Mouse (Mus musculus) common myeloid progenitor, adult 5-6 weeks (primary cell): ENCODE results near the gene Mipep. TPM values are rescaled to one million over a fixed set of nuclear protein-coding genes. Genes with fewer than 3 reads are reported as not detected.
A peak's percentile ranks its signal among the peaks of the same experiment; 100 is the strongest.

Experiments used
- ATAC-seq: replicated peaks from 2 replicates; pipeline ENCODE4 v1.8.0; 2016; ENCODE audit warnings: low read depth, mild to moderate bottlenecking, moderate TSS enrichment, inconsistent platforms; ENCODE audit not compliant: poor library complexity, severe bottlenecking
- total RNA-seq: library from RNA; stranded (forward); fragments of 200-1000, 187-1606 nt; gene quantifications from 2 replicates; pipeline ENCODE4 v1.2.3, GENCODE M21; 2017

Mipep gene
- total RNA-seq, 1 experiment from 2014 or later: 21.7 TPM

DNA sequence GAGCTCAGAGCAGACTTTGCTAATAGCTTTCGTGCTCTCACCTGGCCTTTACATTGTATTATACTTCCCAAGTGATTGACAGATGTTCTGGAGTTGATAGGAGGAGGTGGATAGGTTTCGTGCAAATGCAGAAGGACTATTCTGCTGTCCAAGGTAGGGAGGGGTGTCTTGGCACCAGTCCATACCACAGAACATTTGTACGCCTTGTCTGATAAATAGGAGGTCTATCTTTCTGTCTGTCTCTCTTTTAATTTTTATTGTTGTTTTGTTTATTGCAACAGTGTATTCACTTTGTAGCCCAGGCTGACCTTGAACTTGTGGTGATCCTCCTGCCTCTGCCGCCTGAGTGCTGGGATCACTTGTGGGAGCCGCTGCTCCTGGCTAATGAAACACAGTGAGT is 13.2 kb downstream of the Mipep start:
- ATAC-seq: no peak

DNA sequence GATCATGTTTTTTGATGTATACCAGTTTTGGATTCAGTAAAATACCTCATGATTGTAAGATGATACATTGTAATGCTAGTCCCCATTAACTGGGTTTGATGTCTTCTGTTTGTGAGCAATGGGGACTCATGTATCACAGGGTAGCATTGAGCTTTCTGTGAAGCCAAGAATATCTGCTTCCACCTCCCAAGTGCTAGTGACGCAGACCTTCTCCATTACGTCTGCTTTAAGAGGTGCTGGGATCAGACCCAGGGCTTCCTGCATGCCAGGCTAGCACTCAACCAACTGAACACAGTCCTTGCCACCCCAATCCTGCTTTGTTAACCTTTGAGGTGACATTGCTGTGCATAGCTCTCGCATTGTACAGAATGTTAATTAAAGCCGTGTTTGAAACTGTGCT is 14.3 kb downstream of the Mipep start:
- no peak for ATAC-seq

DNA sequence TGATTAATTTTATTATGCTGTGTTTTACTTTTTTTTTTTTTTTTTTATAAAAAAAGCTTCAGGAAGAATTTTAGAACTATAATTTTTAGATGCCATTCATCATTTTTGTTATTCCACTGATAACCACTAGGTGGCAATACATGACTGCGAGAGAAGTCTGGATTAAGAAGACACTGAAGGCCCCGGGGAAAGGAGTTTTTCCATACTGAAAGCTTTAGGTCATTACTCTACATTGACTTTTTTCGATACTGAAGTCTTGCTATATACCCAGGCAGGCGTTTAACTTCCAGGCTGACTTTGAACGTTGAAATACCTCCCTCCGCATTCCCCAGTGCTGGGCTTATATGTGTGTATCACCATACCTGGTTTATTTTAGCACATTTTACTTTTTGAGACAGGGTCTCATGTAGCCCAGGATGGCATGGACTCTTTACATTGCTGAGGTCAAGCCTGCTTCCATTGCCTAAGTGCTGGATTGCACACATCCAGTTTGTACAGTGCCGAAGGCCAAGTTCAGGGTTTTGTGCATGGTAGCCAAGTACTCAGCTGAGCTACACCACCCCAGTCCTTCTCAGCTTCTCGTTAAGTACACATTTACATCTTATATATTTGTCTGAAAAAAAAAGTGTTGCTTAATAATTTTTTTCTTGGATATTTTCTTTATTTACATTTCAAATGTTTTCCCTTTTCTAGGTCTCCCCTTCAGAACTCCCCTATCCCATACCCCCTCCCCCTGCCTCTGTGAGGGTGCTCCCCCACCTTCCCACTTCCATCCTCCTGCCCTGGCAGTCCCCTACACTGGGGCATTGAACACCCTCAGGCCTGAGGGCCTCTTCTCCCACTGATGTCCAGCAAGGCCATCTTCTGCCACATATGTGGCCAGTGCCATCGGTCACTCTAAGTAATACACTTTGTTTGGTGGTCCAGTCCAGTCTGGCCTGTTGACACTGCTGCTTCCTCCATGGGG is 15.7 kb downstream of the Mipep start:
- ATAC-seq: peak; percentile 63

DNA sequence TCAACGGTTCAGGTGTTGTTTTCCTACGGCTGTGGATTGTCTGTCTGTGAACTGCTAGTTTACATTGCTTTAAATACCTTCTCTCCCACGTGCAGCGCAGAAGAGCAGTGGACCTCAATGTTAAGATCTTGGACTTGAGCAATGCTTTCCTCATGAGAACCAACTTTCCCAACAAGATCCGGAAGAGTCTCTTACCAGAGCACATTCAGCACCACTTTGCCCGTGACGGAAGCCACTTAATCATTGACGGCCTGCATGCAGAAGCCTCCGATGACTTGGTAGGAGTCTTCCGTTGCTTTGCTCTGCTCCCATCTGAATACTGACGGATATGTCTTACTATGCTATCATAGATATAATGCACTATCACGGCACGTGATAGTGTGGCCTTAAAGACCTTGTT is 17.7 kb downstream of the Mipep start:
- no peak for ATAC-seq

DNA sequence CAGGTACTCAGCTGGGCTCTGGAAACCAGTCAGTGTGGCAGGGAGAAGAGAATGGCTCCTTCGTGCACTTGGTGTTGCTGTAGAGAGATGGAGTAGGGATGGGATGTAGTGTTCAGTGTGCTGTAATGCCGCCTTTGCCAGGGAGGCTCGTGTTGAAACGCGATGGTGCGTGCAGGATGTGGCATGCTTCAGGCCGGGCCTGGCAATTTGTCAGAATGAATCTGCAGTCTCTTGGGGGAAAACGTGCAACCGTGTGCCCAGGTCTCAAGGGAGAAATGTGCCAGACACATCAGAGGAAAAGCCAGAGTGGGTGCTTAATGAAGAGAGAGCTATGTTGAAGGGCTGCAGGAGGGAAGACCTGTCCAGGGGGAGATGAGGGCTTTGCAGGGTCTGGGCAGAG is 20.6 kb downstream of the Mipep start:
- ATAC-seq: no peak

DNA sequence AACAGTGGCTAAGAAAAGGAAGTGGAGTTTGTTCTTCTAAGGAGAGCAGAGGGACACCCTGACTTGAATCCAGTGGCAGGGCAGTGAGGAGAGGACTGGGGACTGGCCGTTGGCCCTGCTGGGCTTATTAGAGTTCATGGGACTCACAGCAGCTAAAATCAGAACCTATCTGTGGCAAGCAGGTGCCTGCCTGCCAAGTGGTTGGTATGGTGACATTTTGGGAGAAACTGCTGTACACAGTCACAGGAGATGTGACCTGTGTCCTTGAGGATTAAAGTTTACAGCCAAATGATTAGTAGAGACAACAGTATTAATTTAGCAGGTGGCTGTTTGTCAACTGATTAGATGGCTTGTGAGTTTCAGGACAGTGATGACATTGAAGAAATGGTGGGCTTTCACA is 21.5 kb downstream of the Mipep start:
- ATAC-seq: no peak

DNA sequence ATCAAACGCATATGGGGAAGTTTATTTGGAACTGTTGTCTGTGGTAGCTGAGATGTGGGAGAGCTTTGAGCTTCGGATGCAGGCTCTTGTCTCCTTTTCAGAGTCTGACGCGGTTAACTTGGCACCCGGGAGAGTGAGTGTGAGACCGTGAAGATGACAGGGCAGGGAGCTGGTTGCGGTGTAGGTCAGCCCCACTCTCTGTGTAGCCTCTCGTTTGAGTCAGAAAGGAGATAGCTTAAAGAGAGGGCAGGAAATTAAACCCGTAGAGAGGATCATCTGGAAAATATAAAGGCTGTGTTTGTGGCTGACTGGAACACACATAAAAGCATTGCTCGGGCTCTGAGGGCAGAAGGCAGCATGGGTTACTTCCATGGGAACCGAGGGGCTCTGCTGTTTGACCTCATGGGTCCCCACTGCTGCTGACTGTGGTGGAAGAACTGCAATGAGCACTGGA is 22.5 kb downstream of the Mipep start:
- ATAC-seq: no peak

DNA sequence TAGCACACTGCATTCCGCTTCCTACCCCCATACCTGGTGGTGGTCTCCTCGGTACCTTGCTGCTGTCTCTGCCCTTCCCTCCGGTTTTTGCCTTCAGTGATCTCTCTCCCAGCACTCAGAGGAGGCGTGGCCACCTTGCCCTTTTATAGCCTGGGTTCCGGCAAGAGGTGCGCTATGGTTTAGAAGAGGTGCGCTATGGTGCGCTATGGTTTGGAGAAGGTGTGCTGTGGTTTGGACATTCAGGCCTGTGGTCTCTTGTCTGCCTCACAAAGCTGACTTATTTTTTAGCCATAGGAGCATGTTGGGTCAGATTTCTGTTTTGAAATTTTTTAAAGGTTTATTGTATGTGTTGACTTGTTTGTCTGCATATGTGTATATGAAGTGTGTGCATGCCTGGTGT is 25.5 kb downstream of the Mipep start:
- no peak for ATAC-seq

DNA sequence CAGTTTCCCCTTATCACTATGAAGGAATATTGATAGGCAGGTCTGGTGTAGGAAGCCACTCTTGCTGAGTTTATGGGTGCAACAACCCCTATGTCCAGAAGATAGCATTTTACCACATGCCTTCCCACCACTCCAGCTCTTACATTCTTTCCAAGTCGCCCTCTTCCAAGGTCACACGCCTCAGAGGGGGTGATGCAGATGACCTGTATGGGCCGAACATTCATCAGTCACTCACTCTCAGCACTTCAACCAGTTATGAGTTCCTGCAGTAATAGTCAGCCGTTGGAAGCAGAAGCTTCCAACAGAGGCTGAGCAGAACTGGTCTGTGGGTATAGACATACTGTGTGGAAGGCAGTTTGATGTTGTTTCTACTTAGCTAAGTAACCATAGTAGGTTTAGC is 27.2 kb downstream of the Mipep start:
- no peak for ATAC-seq

DNA sequence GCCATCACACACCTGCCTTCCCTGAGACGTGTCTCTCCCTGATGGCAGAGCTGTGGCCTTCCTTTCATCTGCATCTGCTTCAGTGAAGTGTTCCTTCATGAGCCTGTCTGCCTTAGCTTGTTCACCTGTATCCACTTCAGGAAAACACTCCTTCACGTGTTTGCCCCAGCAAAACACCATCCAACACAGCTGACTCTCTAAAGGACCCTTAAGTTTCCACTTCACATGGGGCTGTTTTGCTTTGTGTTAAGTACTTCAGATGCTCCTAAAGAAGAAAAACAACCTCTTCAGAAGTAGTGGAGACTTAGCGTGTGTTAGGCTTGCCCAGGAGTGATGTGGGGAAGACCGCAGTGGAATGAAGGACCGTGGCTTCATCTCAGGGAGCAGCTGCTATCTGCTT is 30.7 kb downstream of the Mipep start:
- ATAC-seq: no peak

DNA sequence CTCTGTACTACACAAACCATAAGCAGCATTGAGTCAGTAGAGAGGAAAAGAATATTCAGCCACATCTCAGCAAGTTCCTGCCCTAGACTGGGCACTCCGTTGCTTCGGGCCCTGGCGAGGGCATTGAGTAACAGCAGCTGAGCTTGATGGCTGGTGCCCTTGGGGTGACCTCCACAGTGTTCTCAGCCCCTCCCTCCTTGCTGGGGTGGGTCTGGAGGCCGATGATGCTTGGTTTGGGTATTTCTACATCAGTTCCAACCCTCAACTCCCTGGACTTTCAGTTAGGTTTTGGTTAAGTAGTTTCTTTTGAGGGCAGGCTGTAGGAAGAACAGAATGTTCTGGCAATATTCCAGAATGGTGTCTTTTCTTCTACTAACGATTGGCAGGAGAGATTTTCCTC is 33.7 kb downstream of the Mipep start:
- ATAC-seq: no peak

DNA sequence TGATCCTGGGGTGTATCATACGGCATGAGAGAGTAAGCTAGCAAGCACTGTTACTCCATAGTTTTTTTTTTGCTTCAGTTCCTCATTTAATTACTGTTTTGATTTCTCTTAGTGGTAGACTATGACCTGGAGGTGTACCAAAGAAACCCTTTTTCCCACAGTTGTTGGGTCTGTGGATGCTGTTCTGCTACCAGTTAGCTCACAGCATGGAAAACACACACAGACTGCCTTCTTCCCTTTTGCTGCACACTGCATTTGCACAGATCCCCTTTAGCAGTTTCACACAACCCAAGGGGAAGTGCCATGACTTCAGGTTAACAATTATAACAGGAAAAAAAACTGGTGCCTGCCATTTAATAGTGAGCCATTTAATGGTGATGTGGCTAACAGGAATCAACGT is 45.7 kb downstream of the Mipep start:
- 0 out of 2 replicates have a peak, but pooled peaks have one; percentile 3 for ATAC-seq

DNA sequence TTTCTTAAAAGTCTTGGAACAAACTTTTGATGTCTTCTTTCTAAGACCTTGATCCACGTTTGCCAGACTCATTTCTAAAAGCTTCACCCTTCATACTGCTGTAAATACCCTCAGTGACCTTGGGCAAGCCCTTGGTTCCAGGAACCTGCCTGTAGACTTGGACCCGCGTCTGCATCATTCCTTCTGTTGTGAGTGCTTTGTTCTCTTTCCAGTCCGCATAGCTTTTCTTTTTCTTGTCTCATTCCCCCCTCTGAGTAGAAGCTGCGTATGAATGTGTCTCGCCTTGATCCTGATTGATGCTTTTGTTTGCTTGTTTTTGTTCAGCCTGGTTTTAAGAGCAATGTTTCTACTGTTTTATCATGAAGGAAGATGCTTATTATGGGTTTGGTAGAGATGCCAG is 52.3 kb downstream of the Mipep start:
- no peak for ATAC-seq

DNA sequence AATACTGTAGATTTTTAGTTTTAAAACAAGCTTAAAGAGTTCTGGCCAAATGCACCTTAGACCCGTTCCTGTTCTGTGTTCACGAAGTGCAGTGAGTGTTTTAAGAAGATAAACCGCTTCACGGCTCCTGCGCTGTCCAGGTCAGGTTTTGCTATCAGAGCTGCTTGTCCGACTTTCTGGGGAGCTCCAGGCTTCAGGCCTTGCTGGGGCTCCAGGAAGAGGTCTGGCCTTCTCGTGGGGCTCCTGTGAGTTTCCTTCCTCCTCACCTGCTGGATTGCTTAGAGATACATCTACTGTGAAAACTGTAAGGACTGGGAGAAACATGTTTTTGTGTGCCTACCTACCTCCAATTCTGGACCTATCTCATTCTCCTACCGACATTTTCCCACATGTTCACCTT is 55.3 kb downstream of the Mipep start:
- ATAC-seq: no peak

DNA sequence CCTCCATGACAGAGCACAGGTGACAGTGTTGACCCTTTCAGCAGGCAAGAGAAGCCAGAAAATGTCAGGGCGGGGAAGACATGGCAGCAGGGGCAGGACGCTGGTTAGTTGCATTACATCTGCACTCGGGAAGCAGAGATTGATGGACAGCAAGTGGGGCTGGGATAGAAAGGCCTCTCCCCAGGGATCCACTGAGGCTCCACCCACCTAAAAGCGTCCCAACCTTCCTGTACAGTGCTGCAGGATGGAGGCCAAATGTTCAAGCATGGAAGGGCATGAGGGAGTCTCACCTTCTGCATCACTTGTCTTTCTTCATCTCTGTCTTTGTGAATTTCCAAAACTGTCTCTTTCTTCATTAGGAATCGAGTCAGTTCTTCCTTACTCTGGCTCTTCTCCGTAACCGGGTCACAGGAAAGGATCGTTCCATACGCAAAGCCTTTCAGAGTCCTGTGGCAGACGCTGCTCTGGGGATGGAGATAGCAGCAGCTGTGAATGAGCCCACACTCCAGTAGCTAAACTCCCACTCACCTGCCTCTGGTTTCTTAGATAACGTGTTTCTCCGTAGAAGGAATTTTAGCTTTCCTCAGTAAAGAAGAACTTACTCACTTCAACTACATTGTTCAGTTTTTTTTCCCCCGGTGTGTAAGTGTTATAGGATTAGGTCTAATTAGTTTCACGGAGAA is 57.7 kb downstream of the Mipep start:
- ATAC-seq: no peak

DNA sequence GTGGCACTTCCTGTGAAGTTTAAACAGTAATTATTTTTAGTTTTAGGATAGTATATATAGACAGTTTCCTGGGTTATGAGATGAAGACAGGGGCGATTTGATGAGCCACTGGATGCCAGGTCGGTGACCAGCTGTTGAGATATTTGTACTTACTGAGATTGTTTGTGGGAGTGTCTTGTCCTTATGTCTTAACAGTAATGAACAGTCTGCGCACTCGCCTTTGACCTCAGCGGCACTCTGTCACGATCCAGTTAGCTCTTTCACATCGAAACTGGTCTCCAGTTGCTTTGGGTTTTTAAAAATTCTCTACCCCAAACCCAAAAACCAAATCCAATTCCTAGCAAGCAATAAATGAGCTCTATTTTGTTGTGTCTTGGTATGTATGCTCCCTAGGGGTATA is 59.2 kb downstream of the Mipep start:
- no peak for ATAC-seq

DNA sequence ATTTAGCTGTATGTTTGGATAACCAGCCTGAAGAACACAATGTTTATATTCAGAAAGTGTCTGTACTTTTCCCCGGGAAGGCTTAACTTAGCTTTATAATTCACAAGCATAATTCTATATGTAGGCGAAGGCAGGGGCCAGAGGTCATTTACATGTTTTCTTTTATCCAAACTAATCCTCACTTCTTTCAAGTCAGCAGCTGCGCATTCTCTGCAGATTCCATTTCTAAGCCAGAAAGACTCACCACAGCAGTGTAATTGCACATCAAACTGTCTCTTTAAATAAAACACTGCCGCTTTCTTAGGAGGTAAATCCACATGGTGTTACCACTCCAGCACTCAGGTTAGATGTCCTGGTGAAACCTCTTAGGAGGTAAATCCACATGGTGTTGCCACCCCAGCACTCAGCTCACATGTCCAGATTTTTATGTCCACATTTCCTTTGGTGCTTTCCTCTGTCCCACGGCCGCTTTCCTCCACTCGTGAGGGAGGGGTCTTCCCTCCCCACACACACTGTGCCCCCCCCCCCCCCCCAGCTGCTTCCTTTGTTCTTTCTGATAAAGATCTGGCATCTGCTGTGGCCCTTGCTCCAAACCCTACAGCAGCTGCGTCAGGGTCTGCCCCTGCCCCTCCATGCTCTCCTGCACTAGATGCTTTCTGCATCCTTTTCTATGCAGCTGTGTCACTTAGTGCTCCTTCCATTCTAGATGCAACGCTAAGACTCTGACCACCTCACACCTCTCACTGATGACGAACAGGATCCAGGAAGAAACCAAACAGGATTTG is 61.1 kb downstream of the Mipep start:
- ATAC-seq: no peak

DNA sequence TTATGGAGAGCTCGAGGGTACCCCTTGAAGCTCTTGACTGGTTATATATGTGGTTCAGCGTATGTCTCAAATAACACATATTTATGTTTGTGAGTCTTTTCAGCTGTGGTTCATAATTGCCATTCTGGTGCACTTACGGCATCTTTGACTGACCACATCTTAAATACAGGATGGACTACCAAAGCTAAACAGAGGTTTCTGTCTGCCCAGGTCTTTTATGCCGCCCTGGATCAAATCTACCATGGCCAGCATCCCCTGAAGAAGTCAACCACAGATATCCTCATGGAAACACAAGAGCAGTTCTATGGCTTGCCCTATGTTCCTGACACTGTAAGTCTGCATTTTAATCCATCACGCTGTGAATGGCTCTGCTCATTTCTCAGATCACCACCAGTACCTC is 61.8 kb downstream of the Mipep start:
- no peak for ATAC-seq

DNA sequence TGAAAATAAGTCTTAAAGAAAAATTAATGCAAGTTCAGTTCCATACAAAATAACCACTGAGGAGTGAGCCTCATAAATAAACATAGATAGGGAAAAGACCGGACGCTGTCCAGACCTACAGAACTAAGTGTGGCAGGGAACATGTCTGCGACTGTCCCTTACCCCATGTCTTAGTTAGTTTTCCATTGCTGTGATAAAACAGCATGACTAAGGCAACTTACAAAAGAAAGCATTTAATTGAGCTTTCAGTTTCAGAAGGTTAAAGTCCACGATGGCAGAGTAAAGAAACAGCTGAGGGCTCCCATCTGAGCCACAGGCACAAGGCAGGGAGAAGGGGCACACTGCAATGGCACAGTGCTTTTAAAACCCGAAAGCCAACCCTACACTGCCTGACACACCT is 63.8 kb downstream of the Mipep start:
- ATAC-seq: no peak

DNA sequence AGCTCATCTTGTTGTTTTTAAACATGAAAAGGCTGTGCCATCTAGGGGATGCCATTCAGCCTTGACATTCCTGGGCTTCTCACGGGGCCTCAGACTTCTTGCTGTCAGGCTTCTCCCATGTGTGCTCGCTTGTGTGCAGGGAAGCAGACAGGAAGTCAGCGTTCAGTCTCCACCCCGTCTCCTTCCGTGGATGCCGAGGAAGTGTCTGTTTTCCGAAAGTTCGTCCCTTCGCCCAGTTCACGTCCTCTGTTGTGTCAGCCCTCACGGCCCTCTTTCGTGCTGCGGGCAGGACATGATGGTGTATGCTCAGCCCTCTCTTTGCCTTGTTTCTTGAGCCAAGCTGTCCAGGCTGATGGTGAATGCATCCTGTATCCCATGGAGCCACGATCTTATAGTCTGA is 65.7 kb downstream of the Mipep start:
- ATAC-seq: no peak

DNA sequence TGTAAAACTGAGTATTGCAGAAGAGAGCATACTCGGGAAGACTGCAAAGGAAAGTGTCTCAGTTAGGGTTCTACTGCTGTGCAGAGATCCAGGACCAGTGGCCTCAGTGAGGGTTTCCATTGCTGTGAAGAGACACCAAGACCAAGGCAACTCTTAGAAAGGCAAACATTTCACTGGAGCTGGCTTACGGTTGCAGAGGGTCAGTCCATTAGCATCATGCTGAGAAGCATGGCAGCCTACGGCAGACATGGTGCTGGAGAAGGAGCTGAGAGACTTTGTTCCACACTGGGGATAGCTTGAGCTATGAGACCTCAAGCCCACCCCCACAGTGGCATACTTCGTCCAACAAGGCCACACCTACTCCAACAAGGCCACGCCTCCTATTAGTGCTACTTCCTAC is 67.3 kb downstream of the Mipep start:
- no peak for ATAC-seq
